Mouse (Mus musculus) adrenal gland, adult 18-20 months (tissue): ENCODE measurements at regions not wholly inside any gene's neighbourhood (a gene's known extent, or its start where the extent isn't known, plus 50 kb on each side); places are given as distances from the start of the nearest gene placed in this dataset.

ENCODE experiments used
- DNase-seq, 2 experiments: peaks; one replicate each; pipeline ENCODE4 v3.0.0; 2021 to 2022; ENCODE audit warnings: low spot score in 2 of 2

GRCm38 (mm10) chr3:130942947-130943630 lies 167.2 kb upstream of the Lef1 start:
- DNase-seq, result no peak

GRCm38 (mm10) chr3:130940302-130940867 lies 169.9 kb upstream of the Lef1 start:
- no peak for DNase-seq

- DNase-seq, result no peak
These were observed 173.3 kb upstream of the Lef1 start for GRCm38 (mm10) chr3:130936980-130937379.

GRCm38 (mm10) chr3:130936336-130936735 lies 173.9 kb upstream of the Lef1 start:
- no peak for DNase-seq

- no peak for DNase-seq
These were observed 174.3 kb upstream of the Lef1 start for GRCm38 (mm10) chr3:130935926-130936315.

- no peak for DNase-seq
These were observed 174.9 kb upstream of the Lef1 start for GRCm38 (mm10) chr3:130935302-130935925.

GRCm38 (mm10) chr3:130932723-130933122 lies 177.5 kb upstream of the Lef1 start:
- DNase-seq, result no peak

- DNase-seq, result no peak
These were observed 178.0 kb upstream of the Lef1 start for GRCm38 (mm10) chr3:130932226-130932625.

- no peak for DNase-seq
These were observed 185.3 kb upstream of the Lef1 start for GRCm38 (mm10) chr3:130925000-130925399.

- DNase-seq, result no peak
These were observed 186.7 kb upstream of the Lef1 start for GRCm38 (mm10) chr3:130923615-130923958.

GRCm38 (mm10) chr3:130922812-130923614 lies 187.3 kb upstream of the Lef1 start:
- DNase-seq, result no peak

GRCm38 (mm10) chr3:130921621-130922245 lies 188.5 kb upstream of the Lef1 start:
- DNase-seq, result no peak

GRCm38 (mm10) chr3:130913812-130914211 lies 183.6 kb upstream of the Rpl34 start:
- DNase-seq, result no peak

GRCm38 (mm10) chr3:130905101-130905500 lies 174.9 kb upstream of the Rpl34 start:
- DNase-seq, result no peak

- DNase-seq, result no peak
These were observed 173.1 kb upstream of the Rpl34 start for GRCm38 (mm10) chr3:130903329-130903728.

GRCm38 (mm10) chr3:130902376-130902775 lies 172.2 kb upstream of the Rpl34 start:
- DNase-seq, result no peak

GRCm38 (mm10) chr3:130901343-130901742 lies 171.1 kb upstream of the Rpl34 start:
- DNase-seq, result no peak

- no peak for DNase-seq
These were observed 170.6 kb upstream of the Rpl34 start for GRCm38 (mm10) chr3:130900846-130901245.

GRCm38 (mm10) chr3:130900054-130900840 lies 170.0 kb upstream of the Rpl34 start:
- no peak for DNase-seq

GRCm38 (mm10) chr3:130894168-130894814 lies 164.1 kb upstream of the Rpl34 start:
- no peak for DNase-seq
